Mouse (Mus musculus) left cerebral cortex, adult 11 months (tissue): ENCODE data around the gene Olfr538.
"Not testable (repeated sequence)": the region's sequence is repeated elsewhere in the genome, so short reads cannot be mapped to it uniquely, and the experiment has no call there.

Source experiments
- DNase-seq: peaks from one replicate; pipeline ENCODE4 v3.0.0; 2022; ENCODE audit warnings: low spot score

Gene Olfr538

DNA sequence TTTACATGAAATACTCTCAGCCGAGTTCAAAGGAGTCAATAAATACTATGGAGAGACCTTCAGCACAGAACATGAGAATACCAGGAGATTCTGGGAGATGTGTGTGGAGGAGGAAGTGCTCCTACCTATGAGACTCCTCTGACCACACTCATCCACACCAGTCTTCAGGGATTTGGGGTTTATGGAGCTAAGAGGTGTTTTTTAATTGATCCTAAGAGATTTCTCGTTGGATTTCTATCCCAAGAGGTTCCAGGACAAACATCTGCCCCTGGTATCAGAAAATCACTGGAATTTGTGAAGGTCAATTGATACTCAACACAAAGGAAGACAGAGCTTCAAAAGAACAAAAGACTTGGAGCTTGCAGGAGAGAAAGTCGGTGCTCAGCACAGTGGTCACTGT, at the start of gene Olfr538:
TSS of gene Olfr538 (plus strand) at position 301 of the 400 bp plus-strand sequence.
- DNase-seq = no peak

DNA sequence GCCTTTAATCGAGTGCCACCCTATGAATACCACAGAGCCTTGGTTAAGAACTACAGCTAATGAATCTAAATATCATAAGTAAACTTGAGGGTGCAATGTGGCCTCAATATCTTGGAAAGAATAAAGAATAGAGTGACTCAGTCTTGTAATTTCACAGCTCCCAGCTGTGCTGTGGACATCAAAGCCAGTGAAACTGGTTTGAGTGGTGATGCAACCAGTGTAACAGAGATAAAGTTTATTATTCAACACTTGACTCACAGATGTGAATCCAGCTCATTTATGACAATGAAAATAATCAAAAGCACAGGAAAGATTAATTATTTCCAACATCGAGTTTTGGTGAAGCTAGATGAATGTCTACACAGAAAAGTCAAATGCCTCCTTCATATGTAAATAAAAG, 27.9 kb upstream of the Olfr538 start:
- DNase-seq = no peak

DNA sequence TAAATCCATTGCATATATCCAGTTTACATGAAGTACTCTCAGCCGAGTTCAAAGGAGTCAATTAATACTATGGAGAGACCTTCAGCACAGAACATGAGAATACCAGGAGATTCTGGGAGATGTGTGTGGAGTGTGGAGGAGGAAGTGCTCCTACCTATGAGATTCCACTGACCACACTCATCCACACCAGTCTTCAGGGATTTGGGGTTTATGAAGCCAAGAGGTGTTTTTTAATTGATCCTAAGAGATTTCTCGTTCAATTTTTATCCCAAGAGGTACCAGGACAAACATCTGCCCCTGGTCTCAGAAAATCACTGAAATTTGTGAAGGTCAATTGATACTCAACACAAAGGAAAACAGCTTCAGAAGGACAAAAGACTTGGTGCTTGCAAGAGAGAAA, 33.3 kb downstream of the Olfr538 start, which contains the start of gene Olfr46:
TSS of gene Olfr46 (plus strand) at position 301 of the 400 bp plus-strand sequence.
- DNase-seq = not testable (repeated sequence)
